Mouse (Mus musculus): Measurements from ENCODE around the gene Mcf2l. TPM values are rescaled to one million over a fixed set of nuclear protein-coding genes. Genes with fewer than 3 reads are reported as not detected.

Mcf2l gene
- polyA plus RNA-seq, 1 experiment from 2014 or later: 158 TPM

- Histone ChIP-seq H3K4me2 (replicated peaks) (no peak overlapping the region), H3K27me3 (ENCODE audit: control insufficient read depth, insufficient read depth, low read length) (no peaks in the 10 kb centered on the region), H3K4me1 (replicated peaks; ENCODE audit: control insufficient read depth, insufficient read depth, low read length) (0 out of 2 replicates have a peak, but pooled peaks cover 10% of the 10 kb centered on the region), H3K9me3 (ENCODE audit: control insufficient read depth, low read length) (no peaks in the 10 kb centered on the region), H3K27ac (no peak overlapping the region), H3K9ac (no peak overlapping the region), H3K36me3 (replicated peaks; ENCODE audit: control insufficient read depth, insufficient read depth) (peaks cover 20% of the 10 kb centered on the region), H3K4me3 (replicated peaks; ENCODE audit: low read length) (no peak overlapping the region)
- no peak for DNase-seq (ENCODE audit: low spot score)
- no peak for ATAC-seq (ENCODE audit: low FRiP score)
- WGBS: 75% methylated on average over 3 of the region's 3 CpGs
Measured at GRCm38 (mm10) chr8:12869661-12870060, 3.9 kb upstream of the Mcf2l start.

- no peak overlapping the region for H3K9ac ChIP-seq
- H3K4me2 ChIP-seq (replicated peaks): no peak overlapping the region
- H3K27ac ChIP-seq: no peak overlapping the region
- H3K4me3 ChIP-seq (replicated peaks; ENCODE audit: low read length): no peak overlapping the region
- DNase-seq (ENCODE audit: low spot score) (no peak), ATAC-seq (ENCODE audit: low FRiP score) (no peak)
- H3K9me3 ChIP-seq (ENCODE audit: control insufficient read depth, low read length): no peaks in the 10 kb centered on the region
- H3K27me3 ChIP-seq (ENCODE audit: control insufficient read depth, insufficient read depth, low read length): no peaks in the 10 kb centered on the region
- 0 out of 2 replicates have a peak, but pooled peaks cover 10% of the 10 kb centered on the region for H3K4me1 ChIP-seq (replicated peaks; ENCODE audit: control insufficient read depth, insufficient read depth, low read length)
- peaks cover 10% of the 10 kb centered on the region; the same call in 1 of the 2 replicates for H3K36me3 ChIP-seq (replicated peaks; ENCODE audit: control insufficient read depth, insufficient read depth)
- 79% methylated on average over 5 of the region's 5 CpGs for WGBS
Measured at GRCm38 (mm10) chr8:12870656-12871055, 3.0 kb upstream of the Mcf2l start.

GRCm38 (mm10) chr8:12871461-12871860 is 2.1 kb upstream of the Mcf2l start:
- Histone ChIP-seq H3K9ac (no peak overlapping the region), H3K4me2 (replicated peaks) (no peak overlapping the region), H3K4me3 (replicated peaks; ENCODE audit: low read length) (no peak overlapping the region), H3K27ac (no peak overlapping the region), H3K4me1 (replicated peaks; ENCODE audit: control insufficient read depth, insufficient read depth, low read length) (0 out of 2 replicates have a peak, but pooled peaks cover 10% of the 10 kb centered on the region), H3K9me3 (ENCODE audit: control insufficient read depth, low read length) (no peaks in the 10 kb centered on the region), H3K36me3 (replicated peaks; ENCODE audit: control insufficient read depth, insufficient read depth) (0 out of 2 replicates have a peak, but pooled peaks cover 8% of the 10 kb centered on the region), H3K27me3 (ENCODE audit: control insufficient read depth, insufficient read depth, low read length) (no peaks in the 10 kb centered on the region)
- DNase-seq (ENCODE audit: low spot score) (peak; percentile 37), ATAC-seq (ENCODE audit: low FRiP score) (peak; percentile 51; the same call in 1 of the 2 replicates)
- WGBS: 2% methylated on average over 5 of the region's 5 CpGs

GRCm38 (mm10) chr8:12872983-12873356 is 636 bp upstream of the Mcf2l start:
- Histone ChIP-seq H3K36me3 (replicated peaks; ENCODE audit: control insufficient read depth, insufficient read depth) (no peaks in the 10 kb centered on the region), H3K4me1 (replicated peaks; ENCODE audit: control insufficient read depth, insufficient read depth, low read length) (0 out of 2 replicates have a peak, but pooled peaks cover 10% of the 10 kb centered on the region), H3K27ac (no peak overlapping the region), H3K4me2 (replicated peaks) (peak overlapping the region; percentile 62), H3K9ac (peak overlapping the region; percentile 59; the same call in 1 of the 2 replicates), H3K9me3 (ENCODE audit: control insufficient read depth, low read length) (no peaks in the 10 kb centered on the region), H3K4me3 (replicated peaks; ENCODE audit: low read length) (peak overlapping the region; percentile 51), H3K27me3 (ENCODE audit: control insufficient read depth, insufficient read depth, low read length) (no peaks in the 10 kb centered on the region)
- DNase-seq (ENCODE audit: low spot score) (no peak), ATAC-seq (ENCODE audit: low FRiP score) (peak; percentile 9; the same call in 1 of the 2 replicates)
- whole genome bisulfite sequencing: 2% methylated on average over 8 of the region's 9 CpGs

GRCm38 (mm10) chr8:12874194-12874791 is 687 bp downstream of the Mcf2l start:
- WGBS: 15% methylated on average over 8 of the region's 8 CpGs
- peak overlapping the region; percentile 51 for H3K4me3 ChIP-seq (replicated peaks; ENCODE audit: low read length)
- H3K27me3 ChIP-seq (ENCODE audit: control insufficient read depth, insufficient read depth, low read length): no peaks in the 10 kb centered on the region
- ATAC-seq (ENCODE audit: low FRiP score): 0 out of 2 replicates have a peak, but pooled peaks have one; percentile 19
- H3K27ac ChIP-seq: peak overlapping the region; percentile 39; the same call in 1 of the 2 replicates
- H3K9me3 ChIP-seq (ENCODE audit: control insufficient read depth, low read length): no peaks in the 10 kb centered on the region
- no peaks in the 10 kb centered on the region for H3K36me3 ChIP-seq (replicated peaks; ENCODE audit: control insufficient read depth, insufficient read depth)
- peak overlapping the region; percentile 62 for H3K4me2 ChIP-seq (replicated peaks)
- H3K4me1 ChIP-seq (replicated peaks; ENCODE audit: control insufficient read depth, insufficient read depth, low read length): 0 out of 2 replicates have a peak, but pooled peaks cover 10% of the 10 kb centered on the region
- peak; percentile 38 for DNase-seq (ENCODE audit: low spot score)
- peak overlapping the region; percentile 59 for H3K9ac ChIP-seq

GRCm38 (mm10) chr8:12874971-12875370 is 1.4 kb downstream of the Mcf2l start:
- Histone ChIP-seq H3K4me2 (replicated peaks) (no peak overlapping the region), H3K27me3 (ENCODE audit: control insufficient read depth, insufficient read depth, low read length) (no peaks in the 10 kb centered on the region), H3K9me3 (ENCODE audit: control insufficient read depth, low read length) (no peaks in the 10 kb centered on the region), H3K9ac (no peak overlapping the region), H3K4me1 (replicated peaks; ENCODE audit: control insufficient read depth, insufficient read depth, low read length) (0 out of 2 replicates have a peak, but pooled peaks cover 10% of the 10 kb centered on the region), H3K27ac (no peak overlapping the region), H3K36me3 (replicated peaks; ENCODE audit: control insufficient read depth, insufficient read depth) (no peaks in the 10 kb centered on the region), H3K4me3 (replicated peaks; ENCODE audit: low read length) (no peak overlapping the region)
- DNase-seq (ENCODE audit: low spot score) (no peak), ATAC-seq (ENCODE audit: low FRiP score) (no peak)
- 70% methylated on average over 4 of the region's 4 CpGs for WGBS

GRCm38 (mm10) chr8:12877126-12877525 is 3.5 kb downstream of the Mcf2l start:
- H3K9me3 ChIP-seq (ENCODE audit: control insufficient read depth, low read length): no peaks in the 10 kb centered on the region
- no peak overlapping the region for H3K9ac ChIP-seq
- 84% methylated on average over 6 of the region's 6 CpGs for WGBS
- H3K36me3 ChIP-seq (replicated peaks; ENCODE audit: control insufficient read depth, insufficient read depth): peaks cover 5% of the 10 kb centered on the region
- H3K27ac ChIP-seq: no peak overlapping the region
- H3K4me1 ChIP-seq (replicated peaks; ENCODE audit: control insufficient read depth, insufficient read depth, low read length): 0 out of 2 replicates have a peak, but pooled peaks cover 6% of the 10 kb centered on the region
- no peak overlapping the region for H3K4me3 ChIP-seq (replicated peaks; ENCODE audit: low read length)
- no peak overlapping the region for H3K4me2 ChIP-seq (replicated peaks)
- DNase-seq (ENCODE audit: low spot score): no peak
- no peaks in the 10 kb centered on the region for H3K27me3 ChIP-seq (ENCODE audit: control insufficient read depth, insufficient read depth, low read length)
- ATAC-seq (ENCODE audit: low FRiP score): no peak

GRCm38 (mm10) chr8:12880163-12880562 is 6.6 kb downstream of the Mcf2l start:
- Histone ChIP-seq H3K9ac (no peak overlapping the region), H3K27me3 (ENCODE audit: control insufficient read depth, insufficient read depth, low read length) (no peaks in the 10 kb centered on the region), H3K36me3 (replicated peaks; ENCODE audit: control insufficient read depth, insufficient read depth) (peaks cover 8% of the 10 kb centered on the region), H3K4me2 (replicated peaks) (no peak overlapping the region), H3K27ac (no peak overlapping the region), H3K4me3 (replicated peaks; ENCODE audit: low read length) (no peak overlapping the region), H3K4me1 (replicated peaks; ENCODE audit: control insufficient read depth, insufficient read depth, low read length) (no peaks in the 10 kb centered on the region), H3K9me3 (ENCODE audit: control insufficient read depth, low read length) (no peaks in the 10 kb centered on the region)
- WGBS: 93% methylated on average over 6 of the region's 6 CpGs
- ATAC-seq (ENCODE audit: low FRiP score) (no peak), DNase-seq (ENCODE audit: low spot score) (no peak)

- Histone ChIP-seq H3K4me1 (replicated peaks; ENCODE audit: control insufficient read depth, insufficient read depth, low read length) (no peaks in the 10 kb centered on the region), H3K4me3 (replicated peaks; ENCODE audit: low read length) (no peak overlapping the region), H3K27me3 (ENCODE audit: control insufficient read depth, insufficient read depth, low read length) (no peaks in the 10 kb centered on the region), H3K36me3 (replicated peaks; ENCODE audit: control insufficient read depth, insufficient read depth) (peaks cover 8% of the 10 kb centered on the region), H3K27ac (no peak overlapping the region), H3K9me3 (ENCODE audit: control insufficient read depth, low read length) (no peaks in the 10 kb centered on the region), H3K4me2 (replicated peaks) (no peak overlapping the region), H3K9ac (no peak overlapping the region)
- ATAC-seq (ENCODE audit: low FRiP score) (no peak), DNase-seq (ENCODE audit: low spot score) (no peak)
- 88% methylated on average over 21 of the region's 21 CpGs for WGBS
Measured at GRCm38 (mm10) chr8:12883051-12884004, 9.7 kb downstream of the Mcf2l start.

Data from hindbrain, embryonic 14.5 days (tissue).